Mouse (Mus musculus) embryonic facial prominence, embryonic 11.5 days (tissue): Measurements from ENCODE around the gene Shisa9. TPM values are rescaled to one million over a fixed set of nuclear protein-coding genes. Genes with fewer than 3 reads are reported as not detected.

Source experiments
- ATAC-seq: fragments of 200-750 bp; cut with Nextera tagmentation; replicated peaks from 2 replicates; pipeline ENCODE4 v1.8.0; 2017; ENCODE audit warnings: low read depth; ENCODE audit not compliant: insufficient number of reproducible peaks, low FRiP score, low TSS enrichment
- DNase-seq: peaks from one replicate; pipeline ENCODE4 v3.0.0-alpha.2; 2015; ENCODE audit warnings: low spot score
- H3K27ac ChIP-seq: fragments of 300-500 bp; sonication (generic); replicated peaks from 2 replicates; pipeline ENCODE4 v1.5.1; 2014; ENCODE audit warnings: mild to moderate bottlenecking, low read depth, low read length, control low read depth
- H3K27me3 ChIP-seq: fragments of 300-500 bp; sonication (generic); 2 replicates; pipeline ENCODE4 v1.6.1; 2014; ENCODE audit warnings: mild to moderate bottlenecking, low read length, moderate library complexity, mixed read lengths; ENCODE audit not compliant: control insufficient read depth, insufficient read depth
- H3K36me3 ChIP-seq: fragments of 300-500 bp; sonication (generic); replicated peaks from 2 replicates; pipeline ENCODE4 v1.6.1; 2014; ENCODE audit warnings: low read depth, mild to moderate bottlenecking, low read length, moderate library complexity, mixed read lengths; ENCODE audit not compliant: control insufficient read depth, insufficient read depth
- H3K4me1 ChIP-seq: fragments of 300-500 bp; sonication (generic); 2 replicates; pipeline ENCODE4 v1.6.1; 2014; ENCODE audit warnings: low read length, mixed read lengths; ENCODE audit not compliant: control insufficient read depth, insufficient read depth
- H3K4me2 ChIP-seq: fragments of 300-500 bp; sonication (generic); 2 replicates; pipeline ENCODE4 v1.6.1; 2014; ENCODE audit warnings: low read depth, mild to moderate bottlenecking, control low read depth, low read length, moderate library complexity
- H3K4me3 ChIP-seq: fragments of 300-500 bp; sonication (generic); 2 replicates; pipeline ENCODE4 v1.5.1; 2014; ENCODE audit warnings: low read depth, low read length, control low read depth
- H3K9ac ChIP-seq: fragments of 300-500 bp; sonication (generic); replicated peaks from 2 replicates; pipeline ENCODE4 v1.6.1; 2014; ENCODE audit warnings: mild to moderate bottlenecking, control low read depth, low read length
- H3K9me3 ChIP-seq: fragments of 300-500 bp; sonication (generic); replicated peaks from 2 replicates; pipeline ENCODE4 v1.6.1; 2016; ENCODE audit warnings: mild to moderate bottlenecking, low read length, inconsistent platforms, mixed read lengths; ENCODE audit not compliant: control insufficient read depth
- WGBS: fragments of 180-500 bp; shearing (Covaris S2); extraction: QIAGEN DNeasy Blood & Tissue Kit; methylation state at CpG from one replicate; pipeline ENCODE4 v1.1.7; 2014; 5-methylcytosine and 5-hydroxymethylcytosine counted together
- polyA plus RNA-seq: library from polyadenylated mRNA; unstranded; fragments of >200 nt; fragmentation: Nextera tagmentation; extraction: Ambion mirVana; gene quantifications from 2 replicates; pipeline ENCODE4 v1.2.1, GENCODE M21; 2014

Gene Shisa9
- polyA plus RNA-seq, 1 experiment from 2014 or later, result 0.46 TPM

DNA sequence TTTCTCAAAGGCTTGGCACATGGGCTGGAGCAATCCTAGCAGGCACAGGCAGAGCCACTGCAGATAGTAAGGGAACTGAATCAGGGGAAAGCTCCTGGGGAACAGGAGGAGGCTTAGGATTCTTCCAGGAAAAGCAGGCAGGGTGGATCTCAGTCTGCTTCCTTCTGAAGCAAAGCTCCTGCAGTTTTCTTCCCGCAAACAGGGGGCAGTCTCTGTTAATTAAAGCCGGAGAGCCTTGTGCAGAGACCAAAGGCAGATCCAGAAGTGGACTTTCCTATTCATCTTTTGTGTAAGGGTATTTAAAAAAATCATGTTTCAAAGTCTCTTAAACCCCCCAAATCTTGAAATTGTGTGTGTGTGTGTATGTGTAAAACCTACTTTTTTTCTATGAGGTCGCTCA lies 3.1 kb upstream of the Shisa9 start:
- Histone ChIP-seq H3K9ac (no peak overlapping the region), H3K27me3 (peaks cover 40% of the 10 kb centered on the region), H3K4me2 (no peak overlapping the region), H3K27ac (no peak overlapping the region), H3K36me3 (no peaks in the 10 kb centered on the region), H3K4me3 (no peak overlapping the region), H3K4me1 (peaks cover 6% of the 10 kb centered on the region), H3K9me3 (no peaks in the 10 kb centered on the region)
- 16% methylated on average over 3 of the region's 3 CpGs for WGBS
- DNase-seq (peak; percentile 63), ATAC-seq (no peak)

DNA sequence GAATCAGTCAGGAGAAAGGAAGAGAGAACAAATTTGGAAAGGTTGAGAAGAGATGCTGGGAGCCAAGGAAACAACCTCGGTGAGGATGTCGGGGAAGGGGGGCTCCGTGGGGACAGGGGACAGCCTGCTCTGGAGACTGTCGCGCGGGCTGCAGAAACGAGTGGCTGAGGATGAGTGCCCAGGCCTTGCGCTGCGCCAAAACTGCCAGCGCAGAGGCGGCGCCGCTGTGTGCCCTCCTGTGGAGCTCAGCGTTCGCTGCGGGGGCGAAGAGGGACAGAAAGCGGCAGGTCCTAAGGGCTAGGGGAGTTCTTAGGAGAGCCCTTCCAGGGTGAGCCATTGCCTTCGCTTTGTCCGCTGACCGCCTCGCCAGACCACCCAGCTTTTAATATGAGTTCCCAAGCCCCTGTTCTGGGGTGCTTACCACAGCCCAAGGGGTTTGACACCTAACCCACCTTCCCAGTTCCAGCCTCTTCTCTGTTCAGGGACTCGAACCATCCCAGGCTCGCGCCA lies 752 bp upstream of the Shisa9 start:
- Histone ChIP-seq H3K4me1 (peaks cover 6% of the 10 kb centered on the region), H3K27ac (no peak overlapping the region), H3K27me3 (peaks cover 61% of the 10 kb centered on the region), H3K9ac (no peak overlapping the region; the same call in 1 of the 2 replicates), H3K9me3 (no peaks in the 10 kb centered on the region), H3K4me3 (peak overlapping the region; percentile 52), H3K36me3 (no peaks in the 10 kb centered on the region), H3K4me2 (peak overlapping the region; percentile 99)
- peak; percentile 11; the same call in 1 of the 2 replicates for ATAC-seq
- peak; percentile 4 for DNase-seq
- WGBS, result under 1% methylated on average over 22 of the region's 25 CpGs

DNA sequence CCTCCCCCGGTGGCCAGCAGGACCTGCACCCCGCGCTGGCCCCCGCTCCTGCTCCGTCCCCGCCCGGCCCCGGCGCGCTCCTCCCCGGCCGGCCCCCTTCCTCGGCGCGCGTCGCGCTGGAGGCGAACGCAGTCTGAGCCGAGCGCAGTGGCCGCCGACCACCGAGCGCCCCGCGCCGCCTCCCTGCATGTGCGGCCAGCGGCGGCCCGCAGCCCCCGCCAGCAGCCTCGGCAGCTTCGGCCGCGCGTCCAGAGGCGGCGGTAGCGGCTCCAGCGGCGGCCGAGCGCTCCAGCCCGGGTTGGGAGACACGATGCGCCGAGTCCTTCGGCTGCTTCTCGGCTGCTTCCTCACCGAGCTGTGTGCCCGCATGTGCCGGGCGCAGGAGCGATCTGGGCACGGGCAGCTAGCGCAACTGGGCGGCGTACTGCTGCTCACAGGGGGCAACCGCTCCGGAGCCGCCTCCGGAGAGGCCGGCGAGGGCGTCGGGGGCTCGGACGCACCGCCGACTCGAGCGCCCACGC lies 418 bp downstream of the Shisa9 start:
- H3K9me3 ChIP-seq, result no peaks in the 10 kb centered on the region
- no peak overlapping the region for H3K27ac ChIP-seq
- H3K27me3 ChIP-seq, result peaks cover 61% of the 10 kb centered on the region
- peaks cover 6% of the 10 kb centered on the region for H3K4me1 ChIP-seq
- H3K36me3 ChIP-seq, result no peaks in the 10 kb centered on the region
- ATAC-seq (peak; percentile 63), DNase-seq (peak; percentile 54)
- H3K9ac ChIP-seq, result peak overlapping the region; percentile 50
- whole genome bisulfite sequencing, result under 1% methylated on average over 59 of the region's 76 CpGs
- H3K4me2 ChIP-seq, result peak overlapping the region; percentile 99
- H3K4me3 ChIP-seq, result peak overlapping the region; percentile 52

DNA sequence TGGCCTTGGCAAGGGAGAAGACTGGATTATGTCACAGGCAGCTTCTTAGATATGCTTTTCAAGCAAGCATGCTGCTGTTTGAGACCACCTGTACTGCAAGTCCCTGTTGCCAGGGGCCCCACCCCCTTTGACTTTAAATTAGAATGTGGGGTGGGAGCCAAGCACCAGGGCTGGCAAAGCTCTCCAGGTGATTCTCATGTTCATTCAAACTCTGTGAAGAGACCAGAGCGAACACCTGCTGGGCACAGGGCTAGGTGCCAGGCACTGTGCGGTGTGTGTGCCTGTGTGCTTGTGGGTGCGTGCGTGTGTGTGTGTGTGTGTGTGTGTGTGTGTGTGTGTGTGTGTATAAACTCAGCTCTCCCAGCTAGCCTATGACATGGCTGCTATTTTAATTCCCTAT lies 3.1 kb downstream of the Shisa9 start:
- Histone ChIP-seq H3K4me1 (peaks cover 6% of the 10 kb centered on the region), H3K27me3 (peaks cover 58% of the 10 kb centered on the region), H3K27ac (no peak overlapping the region), H3K9me3 (no peaks in the 10 kb centered on the region), H3K4me3 (no peak overlapping the region), H3K4me2 (no peak overlapping the region), H3K9ac (no peak overlapping the region), H3K36me3 (no peaks in the 10 kb centered on the region)
- DNase-seq (no peak), ATAC-seq (no peak)
- 75% methylated on average over 4 of the region's 4 CpGs for WGBS

DNA sequence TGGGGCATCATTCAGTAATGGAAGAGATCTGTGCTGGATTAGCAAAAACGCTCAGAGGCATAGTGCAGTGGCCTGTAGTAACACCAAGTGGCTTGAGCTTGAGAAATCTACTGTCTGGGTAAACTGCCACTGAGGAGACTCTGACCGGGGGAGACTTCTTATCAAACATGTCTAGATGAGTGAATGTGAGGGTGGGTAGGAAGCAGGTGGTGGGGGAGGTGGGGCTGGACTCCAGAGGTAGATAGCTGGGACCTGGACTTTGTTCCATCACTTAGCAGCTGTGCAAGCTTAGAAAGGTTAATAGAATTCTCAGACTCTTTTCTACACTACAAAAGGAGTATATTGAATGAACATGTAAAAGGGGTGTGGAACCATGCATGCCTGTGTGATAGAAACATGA lies 21.3 kb downstream of the Shisa9 start:
- no peak for ATAC-seq
- Histone ChIP-seq H3K27ac (no peak overlapping the region), H3K4me3 (no peak overlapping the region), H3K9me3 (no peaks in the 10 kb centered on the region), H3K27me3 (no peaks in the 10 kb centered on the region), H3K4me2 (no peak overlapping the region), H3K9ac (no peak overlapping the region), H3K36me3 (no peaks in the 10 kb centered on the region), H3K4me1 (no peaks in the 10 kb centered on the region)
- DNase-seq, result no peak
- WGBS, result 85% methylated on average over 2 of the region's 2 CpGs

DNA sequence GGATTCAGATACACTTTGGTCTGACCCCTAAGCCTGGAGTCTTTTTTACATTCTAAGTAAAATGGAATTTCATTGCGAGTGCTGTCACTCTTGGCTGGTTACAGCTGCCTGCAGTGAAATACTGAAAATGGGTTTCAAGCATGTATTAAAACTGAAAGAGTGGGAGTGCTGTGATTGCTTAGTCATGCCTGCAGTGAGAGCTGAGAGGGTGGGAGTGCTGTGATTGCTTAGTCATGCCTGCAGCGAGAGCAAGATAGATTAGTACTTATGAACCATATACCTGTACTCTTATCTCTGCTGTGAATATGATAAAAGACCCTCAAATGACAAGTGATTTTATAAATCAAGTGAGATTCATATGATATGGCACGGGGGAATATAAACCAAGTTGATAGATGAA lies 26.2 kb downstream of the Shisa9 start:
- DNase-seq, result no peak
- ATAC-seq, result no peak
- Histone ChIP-seq H3K4me1 (no peaks in the 10 kb centered on the region), H3K36me3 (no peaks in the 10 kb centered on the region), H3K27ac (no peak overlapping the region), H3K9me3 (no peaks in the 10 kb centered on the region), H3K9ac (no peak overlapping the region), H3K4me2 (no peak overlapping the region), H3K27me3 (no peaks in the 10 kb centered on the region), H3K4me3 (no peak overlapping the region)
- 91% methylated on average over 3 of the region's 3 CpGs for WGBS

DNA sequence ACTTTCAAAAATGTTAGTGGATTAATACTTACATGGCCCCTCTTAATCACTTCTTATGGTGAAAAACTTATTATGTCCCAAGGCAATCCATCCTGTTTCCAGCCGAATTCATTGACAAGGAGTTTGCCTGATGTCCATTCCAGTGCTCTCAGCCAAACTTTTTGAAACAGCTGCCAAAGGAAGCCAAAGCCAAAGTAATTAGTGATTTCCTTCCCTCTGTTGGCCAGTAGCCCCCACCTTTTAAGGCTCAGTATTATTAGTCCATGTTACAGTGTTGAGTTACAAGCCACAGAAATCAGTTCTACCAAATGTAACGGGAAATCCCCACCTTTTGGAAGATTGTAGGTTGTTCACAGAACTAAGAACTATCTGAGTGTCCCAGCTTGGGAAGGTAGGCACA lies 28.8 kb downstream of the Shisa9 start:
- ATAC-seq (no peak), DNase-seq (no peak)
- no peaks in the 10 kb centered on the region for H3K4me1 ChIP-seq
- no peak overlapping the region for H3K9ac ChIP-seq
- H3K36me3 ChIP-seq, result no peaks in the 10 kb centered on the region
- 75% methylated on average over 2 of the region's 2 CpGs for WGBS
- H3K27me3 ChIP-seq, result no peaks in the 10 kb centered on the region
- no peak overlapping the region for H3K4me2 ChIP-seq
- H3K27ac ChIP-seq, result no peak overlapping the region
- no peaks in the 10 kb centered on the region for H3K9me3 ChIP-seq
- no peak overlapping the region for H3K4me3 ChIP-seq

DNA sequence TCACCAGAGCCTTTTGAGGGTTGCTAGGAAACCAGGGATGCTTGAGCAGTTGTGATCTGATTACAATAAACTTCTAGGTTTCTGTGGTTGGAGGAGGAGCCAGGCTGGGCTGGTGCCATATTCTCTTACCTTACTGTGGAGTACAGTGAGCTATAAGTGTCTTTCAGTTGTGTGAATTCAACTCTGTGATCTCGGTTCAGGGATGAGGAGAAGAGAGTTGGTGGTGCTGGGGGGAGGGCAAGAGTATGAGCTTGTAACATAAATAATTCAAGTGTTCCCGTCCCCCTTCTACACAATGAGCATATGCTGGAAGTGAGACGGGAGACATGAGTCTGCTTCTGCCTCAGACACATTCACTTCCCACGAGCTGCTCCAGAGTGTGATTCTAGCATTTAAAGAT lies 30.6 kb downstream of the Shisa9 start:
- Histone ChIP-seq H3K4me1 (no peaks in the 10 kb centered on the region), H3K27ac (no peak overlapping the region), H3K4me3 (no peak overlapping the region), H3K9me3 (no peaks in the 10 kb centered on the region), H3K27me3 (no peaks in the 10 kb centered on the region), H3K9ac (no peak overlapping the region), H3K36me3 (no peaks in the 10 kb centered on the region), H3K4me2 (no peak overlapping the region)
- DNase-seq, result peak; percentile 5
- ATAC-seq, result no peak
- WGBS, result 69% methylated on average over 4 of the region's 4 CpGs
